Mouse (Mus musculus) neutrophil, adult 5-6 weeks (primary cell): Measurements from ENCODE around the gene Cldn24. TPM values are rescaled to one million over a fixed set of nuclear protein-coding genes. Genes with fewer than 3 reads are reported as not detected.

Experiments used
- total RNA-seq: library from RNA; stranded (forward); fragments of 200-1000 nt; gene quantifications from 2 replicates; pipeline ENCODE4 v1.2.3, GENCODE M21; 2017

Gene Cldn24
- total RNA-seq, 1 experiment from 2014 or later, result not detected

Other genes starting within 250 kb of the Cldn24 start
- 31.4 and 46.9 TPM in 2 replicates for gene Ing2, start 146.6 kb upstream of the Cldn24 start, total RNA-seq
- gene Cdkn2aip, start 108.2 kb upstream of the Cldn24 start, total RNA-seq, result 41.9 and 45.7 TPM in 2 replicates
- not detected in 2 replicates for gene Cldn22, start 2.3 kb downstream of the Cldn24 start, total RNA-seq
- gene Wwc2, start 168.8 kb downstream of the Cldn24 start, total RNA-seq, result 1.8 and 2.1 TPM in 2 replicates